Mouse (Mus musculus): ENCODE results near the gene Rftn1. TPM values are rescaled to one million over a fixed set of nuclear protein-coding genes. Genes with fewer than 3 reads are reported as not detected.

Gene Rftn1
- polyA plus RNA-seq, 1 experiment: 2.8 TPM

- Histone ChIP-seq H3K27ac (ENCODE audit: control insufficient read depth, insufficient read depth, low read depth, low read length) (no peak overlapping the region), H3K36me3 (ENCODE audit: control insufficient read depth, insufficient read depth, low read length) (no peaks in the 10 kb centered on the region), H3K4me1 (ENCODE audit: control insufficient read depth, insufficient read depth, low read length) (no peaks in the 10 kb centered on the region), H3K4me3 (ENCODE audit: control insufficient read depth, low read depth, low read length) (no peak overlapping the region), H3K27me3 (ENCODE audit: control insufficient read depth, insufficient read depth, low read length) (no peaks in the 10 kb centered on the region)
- no peak for TF ChIP-seq POLR2A (IDR thresholded peaks at IDR 0.05; ENCODE audit: control insufficient read depth, low read depth, low read length)
- TF ChIP-seq CTCF (IDR thresholded peaks at IDR 0.05; ENCODE audit: control insufficient read depth, insufficient read depth, insufficient replicate concordance, low read depth, low read length): no peak
These were observed 175.8 kb downstream of the Rftn1 start for GRCm38 (mm10) chr17:50014708-50015107.

DNA sequence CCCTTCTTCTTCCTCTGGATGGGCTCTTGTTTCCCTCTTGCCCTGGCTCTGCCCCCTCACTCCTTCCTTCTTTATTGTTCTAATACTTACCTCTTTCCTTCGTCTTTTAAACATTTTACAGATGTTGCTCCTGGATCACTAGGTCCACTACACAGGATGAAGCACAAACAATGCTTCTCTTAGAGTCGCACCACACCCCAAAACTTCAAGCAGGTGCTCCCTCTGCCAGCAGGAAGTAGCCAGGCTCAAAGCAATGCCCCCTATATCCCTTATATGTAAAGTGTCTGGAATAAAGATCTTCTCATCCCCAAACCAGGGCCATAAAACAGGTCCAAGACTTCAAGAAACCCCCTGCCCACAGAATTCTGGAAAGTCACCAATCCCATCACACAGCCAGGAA is 176.6 kb downstream of the Rftn1 start:
- no peaks in the 10 kb centered on the region for H3K27me3 ChIP-seq (ENCODE audit: control insufficient read depth, insufficient read depth, low read length)
- no peaks in the 10 kb centered on the region for H3K4me1 ChIP-seq (ENCODE audit: control insufficient read depth, insufficient read depth, low read length)
- H3K36me3 ChIP-seq (ENCODE audit: control insufficient read depth, insufficient read depth, low read length): no peaks in the 10 kb centered on the region
- no peak overlapping the region for H3K4me3 ChIP-seq (ENCODE audit: control insufficient read depth, low read depth, low read length)
- no peak for TF ChIP-seq POLR2A (IDR thresholded peaks at IDR 0.05; ENCODE audit: control insufficient read depth, low read depth, low read length)
- no peak for TF ChIP-seq CTCF (IDR thresholded peaks at IDR 0.05; ENCODE audit: control insufficient read depth, insufficient read depth, insufficient replicate concordance, low read depth, low read length)
- H3K27ac ChIP-seq (ENCODE audit: control insufficient read depth, insufficient read depth, low read depth, low read length): no peak overlapping the region

DNA sequence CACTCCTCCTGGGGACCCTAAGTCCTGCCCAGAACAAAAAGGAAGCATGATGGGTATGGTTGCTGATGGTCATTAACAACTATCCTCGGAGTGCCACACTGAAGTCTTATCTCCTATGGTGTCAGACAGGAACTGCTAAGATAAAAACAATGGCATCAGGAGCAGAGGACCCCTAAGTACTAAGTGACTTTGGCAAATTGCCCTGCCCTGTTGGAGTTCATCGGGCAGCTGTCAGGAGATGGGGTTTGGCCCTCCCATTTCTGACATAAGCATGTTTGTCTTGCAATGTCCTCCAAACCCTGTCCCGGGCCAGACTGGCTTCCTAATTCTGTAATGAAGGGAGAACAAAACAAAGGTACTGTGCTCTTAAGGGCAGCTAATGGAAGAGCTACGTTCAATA is 180.4 kb downstream of the Rftn1 start:
- Histone ChIP-seq H3K36me3 (ENCODE audit: control insufficient read depth, insufficient read depth, low read length) (no peaks in the 10 kb centered on the region), H3K27ac (ENCODE audit: control insufficient read depth, insufficient read depth, low read depth, low read length) (no peak overlapping the region), H3K4me3 (ENCODE audit: control insufficient read depth, low read depth, low read length) (no peak overlapping the region), H3K27me3 (ENCODE audit: control insufficient read depth, insufficient read depth, low read length) (no peaks in the 10 kb centered on the region), H3K4me1 (ENCODE audit: control insufficient read depth, insufficient read depth, low read length) (no peaks in the 10 kb centered on the region)
- TF ChIP-seq POLR2A (IDR thresholded peaks at IDR 0.05; ENCODE audit: control insufficient read depth, low read depth, low read length): no peak
- TF ChIP-seq CTCF (IDR thresholded peaks at IDR 0.05; ENCODE audit: control insufficient read depth, insufficient read depth, insufficient replicate concordance, low read depth, low read length): no peak

GRCm38 (mm10) chr17:50006721-50007351 is 183.6 kb downstream of the Rftn1 start:
- no peaks in the 10 kb centered on the region for H3K36me3 ChIP-seq (ENCODE audit: control insufficient read depth, insufficient read depth, low read length)
- no peak overlapping the region for H3K27ac ChIP-seq (ENCODE audit: control insufficient read depth, insufficient read depth, low read depth, low read length)
- no peak overlapping the region for H3K4me3 ChIP-seq (ENCODE audit: control insufficient read depth, low read depth, low read length)
- no peaks in the 10 kb centered on the region for H3K27me3 ChIP-seq (ENCODE audit: control insufficient read depth, insufficient read depth, low read length)
- no peak for TF ChIP-seq POLR2A (IDR thresholded peaks at IDR 0.05; ENCODE audit: control insufficient read depth, low read depth, low read length)
- no peak for TF ChIP-seq CTCF (IDR thresholded peaks at IDR 0.05; ENCODE audit: control insufficient read depth, insufficient read depth, insufficient replicate concordance, low read depth, low read length)
- no peaks in the 10 kb centered on the region for H3K4me1 ChIP-seq (ENCODE audit: control insufficient read depth, insufficient read depth, low read length)

- Histone ChIP-seq H3K4me1 (ENCODE audit: control insufficient read depth, insufficient read depth, low read length) (no peaks in the 10 kb centered on the region), H3K27me3 (ENCODE audit: control insufficient read depth, insufficient read depth, low read length) (no peaks in the 10 kb centered on the region), H3K4me3 (ENCODE audit: control insufficient read depth, low read depth, low read length) (no peak overlapping the region), H3K36me3 (ENCODE audit: control insufficient read depth, insufficient read depth, low read length) (no peaks in the 10 kb centered on the region), H3K27ac (ENCODE audit: control insufficient read depth, insufficient read depth, low read depth, low read length) (no peak overlapping the region)
- TF ChIP-seq POLR2A (IDR thresholded peaks at IDR 0.05; ENCODE audit: control insufficient read depth, low read depth, low read length) (no peak), CTCF (IDR thresholded peaks at IDR 0.05; ENCODE audit: control insufficient read depth, insufficient read depth, insufficient replicate concordance, low read depth, low read length) (no peak)
These were observed 184.1 kb downstream of the Rftn1 start for GRCm38 (mm10) chr17:50006338-50006720.

GRCm38 (mm10) chr17:50003156-50003555 is 187.3 kb downstream of the Rftn1 start:
- H3K27me3 ChIP-seq (ENCODE audit: control insufficient read depth, insufficient read depth, low read length): no peaks in the 10 kb centered on the region
- no peak overlapping the region for H3K27ac ChIP-seq (ENCODE audit: control insufficient read depth, insufficient read depth, low read depth, low read length)
- no peaks in the 10 kb centered on the region for H3K4me1 ChIP-seq (ENCODE audit: control insufficient read depth, insufficient read depth, low read length)
- H3K36me3 ChIP-seq (ENCODE audit: control insufficient read depth, insufficient read depth, low read length): no peaks in the 10 kb centered on the region
- no peak overlapping the region for H3K4me3 ChIP-seq (ENCODE audit: control insufficient read depth, low read depth, low read length)
- TF ChIP-seq POLR2A (IDR thresholded peaks at IDR 0.05; ENCODE audit: control insufficient read depth, low read depth, low read length): no peak
- TF ChIP-seq CTCF (IDR thresholded peaks at IDR 0.05; ENCODE audit: control insufficient read depth, insufficient read depth, insufficient replicate concordance, low read depth, low read length): no peak

DNA sequence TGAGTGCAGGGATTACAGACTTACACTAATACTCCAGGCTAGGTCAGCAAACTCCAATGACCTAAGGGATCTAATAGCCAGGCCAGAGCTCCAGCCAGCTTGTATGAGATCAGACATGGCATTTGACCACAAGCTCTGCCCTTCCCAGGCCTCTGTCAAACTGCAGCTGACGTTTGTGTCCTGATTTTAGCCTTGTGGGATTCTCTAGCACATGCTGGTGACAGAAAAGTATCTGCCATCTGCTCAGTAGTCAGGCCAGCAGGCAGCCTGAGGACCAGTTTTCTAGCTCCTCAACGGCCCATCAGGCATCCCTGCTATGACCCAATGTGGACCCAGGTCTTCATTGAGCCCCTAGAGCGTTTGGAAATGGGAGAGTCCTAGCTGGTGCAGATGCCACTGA is 188.3 kb downstream of the Rftn1 start:
- H3K27ac ChIP-seq (ENCODE audit: control insufficient read depth, insufficient read depth, low read depth, low read length): no peak overlapping the region
- no peak overlapping the region for H3K4me3 ChIP-seq (ENCODE audit: control insufficient read depth, low read depth, low read length)
- no peak for TF ChIP-seq CTCF (IDR thresholded peaks at IDR 0.05; ENCODE audit: control insufficient read depth, insufficient read depth, insufficient replicate concordance, low read depth, low read length)
- TF ChIP-seq POLR2A (IDR thresholded peaks at IDR 0.05; ENCODE audit: control insufficient read depth, low read depth, low read length): no peak
- H3K27me3 ChIP-seq (ENCODE audit: control insufficient read depth, insufficient read depth, low read length): no peaks in the 10 kb centered on the region
- H3K36me3 ChIP-seq (ENCODE audit: control insufficient read depth, insufficient read depth, low read length): no peaks in the 10 kb centered on the region
- no peaks in the 10 kb centered on the region for H3K4me1 ChIP-seq (ENCODE audit: control insufficient read depth, insufficient read depth, low read length)
